Mouse (Mus musculus): Measurements from ENCODE around the gene Kctd17. TPM values are rescaled to one million over a fixed set of nuclear protein-coding genes. Genes with fewer than 3 reads are reported as not detected.

The Kctd17 gene
- polyA plus RNA-seq, 1 experiment from 2014 or later: 48.8 TPM

DNA sequence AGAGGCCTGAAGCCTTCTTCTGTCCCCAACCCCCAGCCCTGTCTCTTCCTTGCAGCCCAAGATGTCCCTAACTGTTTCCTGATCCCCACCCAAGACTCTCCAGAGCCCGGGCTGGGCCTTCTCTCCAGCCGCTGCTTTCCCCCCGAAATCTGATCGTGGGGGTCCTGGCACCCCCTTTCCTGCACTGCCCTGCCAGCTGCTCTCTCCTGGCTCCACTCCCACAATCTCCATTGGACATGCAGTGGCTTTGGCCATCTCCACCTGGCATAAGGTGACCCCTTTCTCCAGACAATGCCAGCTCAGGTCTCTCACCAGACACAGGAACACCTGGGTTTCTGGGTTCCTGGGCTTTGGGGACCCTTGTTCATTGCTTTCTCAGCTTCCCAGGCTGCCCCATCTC is 49.7 kb downstream of the Kctd17 start:
- no peak overlapping the region for H3K27ac ChIP-seq (ENCODE audit: low read depth, low read length)
- no peaks in the 10 kb centered on the region for H3K36me3 ChIP-seq (ENCODE audit: control insufficient read depth, insufficient read depth, low read length)
- H3K4me2 ChIP-seq (replicated peaks; ENCODE audit: low read depth, low read length): no peak overlapping the region
- WGBS: 88% methylated on average over 4 of the region's 4 CpGs
- no peaks in the 10 kb centered on the region for H3K4me1 ChIP-seq (ENCODE audit: control insufficient read depth, insufficient read depth, low read length)
- H3K27me3 ChIP-seq (ENCODE audit: control insufficient read depth, insufficient read depth, low read length): no peaks in the 10 kb centered on the region
- H3K9me3 ChIP-seq (ENCODE audit: control insufficient read depth, low read length): no peaks in the 10 kb centered on the region
- ATAC-seq (ENCODE audit: low FRiP score, low TSS enrichment): no peak
- H3K9ac ChIP-seq (ENCODE audit: low read depth, low read length): no peak overlapping the region
- H3K4me3 ChIP-seq (ENCODE audit: low read length): no peak overlapping the region

DNA sequence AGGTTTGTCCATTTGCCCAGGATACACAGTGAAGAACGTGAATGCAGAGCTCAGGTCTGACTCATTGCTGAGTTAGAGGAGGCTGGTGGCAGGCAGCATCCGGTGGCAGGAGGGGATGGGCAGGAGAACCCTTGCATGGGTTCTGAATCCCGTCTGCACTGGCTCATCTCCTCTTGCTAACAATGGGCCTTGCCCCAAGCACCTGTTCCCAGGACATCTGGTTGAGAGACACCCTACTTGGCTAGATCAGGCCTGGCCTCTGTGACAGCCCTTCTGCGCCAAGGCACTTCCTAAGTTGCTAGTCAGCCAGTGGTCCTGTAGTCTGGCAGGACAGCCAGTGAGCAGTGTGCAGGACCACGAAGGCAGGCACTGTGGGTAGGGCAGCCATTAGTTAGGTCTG is 51.1 kb downstream of the Kctd17 start:
- no peaks in the 10 kb centered on the region for H3K9me3 ChIP-seq (ENCODE audit: control insufficient read depth, low read length)
- no peaks in the 10 kb centered on the region for H3K36me3 ChIP-seq (ENCODE audit: control insufficient read depth, insufficient read depth, low read length)
- ATAC-seq (ENCODE audit: low FRiP score, low TSS enrichment): no peak
- no peaks in the 10 kb centered on the region for H3K27me3 ChIP-seq (ENCODE audit: control insufficient read depth, insufficient read depth, low read length)
- H3K4me1 ChIP-seq (ENCODE audit: control insufficient read depth, insufficient read depth, low read length): no peaks in the 10 kb centered on the region
- no peak overlapping the region for H3K9ac ChIP-seq (ENCODE audit: low read depth, low read length)
- H3K27ac ChIP-seq (ENCODE audit: low read depth, low read length): no peak overlapping the region
- WGBS: 76% methylated on average over 5 of the region's 5 CpGs
- H3K4me3 ChIP-seq (ENCODE audit: low read length): no peak overlapping the region
- H3K4me2 ChIP-seq (replicated peaks; ENCODE audit: low read depth, low read length): no peak overlapping the region

DNA sequence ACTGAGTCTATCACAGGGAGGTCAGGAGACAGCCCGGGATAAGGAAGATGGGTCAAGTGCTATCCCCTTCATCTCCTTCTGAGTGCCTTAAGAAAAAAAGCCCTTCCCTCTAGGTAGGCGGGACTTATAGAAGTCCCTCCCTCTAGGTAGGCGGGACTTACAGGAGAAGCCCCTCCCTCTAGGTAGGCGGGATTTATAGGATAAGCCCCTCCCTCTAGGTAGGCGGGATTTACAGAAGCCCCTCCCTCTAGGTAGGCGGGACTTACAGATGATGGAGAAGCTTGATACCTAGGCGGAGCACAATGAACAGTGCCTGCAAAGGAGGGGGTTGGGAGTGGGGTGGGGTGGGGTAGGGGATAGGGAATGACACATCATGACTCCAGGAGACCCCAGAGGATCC is 51.7 kb downstream of the Kctd17 start:
- Histone ChIP-seq H3K4me2 (replicated peaks; ENCODE audit: low read depth, low read length) (no peak overlapping the region), H3K36me3 (ENCODE audit: control insufficient read depth, insufficient read depth, low read length) (no peaks in the 10 kb centered on the region), H3K9me3 (ENCODE audit: control insufficient read depth, low read length) (no peaks in the 10 kb centered on the region), H3K27ac (ENCODE audit: low read depth, low read length) (no peak overlapping the region), H3K9ac (ENCODE audit: low read depth, low read length) (no peak overlapping the region), H3K27me3 (ENCODE audit: control insufficient read depth, insufficient read depth, low read length) (no peaks in the 10 kb centered on the region), H3K4me1 (ENCODE audit: control insufficient read depth, insufficient read depth, low read length) (no peaks in the 10 kb centered on the region), H3K4me3 (ENCODE audit: low read length) (no peak overlapping the region)
- no peak for ATAC-seq (ENCODE audit: low FRiP score, low TSS enrichment)
- WGBS: 70% methylated on average over 7 of the region's 7 CpGs

- no peak overlapping the region for H3K4me3 ChIP-seq (ENCODE audit: low read length)
- WGBS: 44% methylated on average over 2 of the region's 2 CpGs
- no peaks in the 10 kb centered on the region for H3K36me3 ChIP-seq (ENCODE audit: control insufficient read depth, insufficient read depth, low read length)
- no peak overlapping the region for H3K27ac ChIP-seq (ENCODE audit: low read depth, low read length)
- ATAC-seq (ENCODE audit: low FRiP score, low TSS enrichment): no peak
- no peaks in the 10 kb centered on the region for H3K27me3 ChIP-seq (ENCODE audit: control insufficient read depth, insufficient read depth, low read length)
- H3K4me1 ChIP-seq (ENCODE audit: control insufficient read depth, insufficient read depth, low read length): no peaks in the 10 kb centered on the region
- no peaks in the 10 kb centered on the region for H3K9me3 ChIP-seq (ENCODE audit: control insufficient read depth, low read length)
- no peak overlapping the region for H3K9ac ChIP-seq (ENCODE audit: low read depth, low read length)
- H3K4me2 ChIP-seq (replicated peaks; ENCODE audit: low read depth, low read length): no peak overlapping the region
Measured at GRCm38 (mm10) chr15:78480991-78481390, 52.6 kb downstream of the Kctd17 start.

- H3K27me3 ChIP-seq (ENCODE audit: control insufficient read depth, insufficient read depth, low read length): no peaks in the 10 kb centered on the region
- 58% methylated on average over 9 of the region's 9 CpGs for WGBS
- ATAC-seq (ENCODE audit: low FRiP score, low TSS enrichment): no peak
- H3K4me3 ChIP-seq (ENCODE audit: low read length): no peak overlapping the region
- H3K9ac ChIP-seq (ENCODE audit: low read depth, low read length): no peak overlapping the region
- no peaks in the 10 kb centered on the region for H3K4me1 ChIP-seq (ENCODE audit: control insufficient read depth, insufficient read depth, low read length)
- no peak overlapping the region for H3K27ac ChIP-seq (ENCODE audit: low read depth, low read length)
- H3K36me3 ChIP-seq (ENCODE audit: control insufficient read depth, insufficient read depth, low read length): no peaks in the 10 kb centered on the region
- H3K9me3 ChIP-seq (ENCODE audit: control insufficient read depth, low read length): no peaks in the 10 kb centered on the region
- no peak overlapping the region for H3K4me2 ChIP-seq (replicated peaks; ENCODE audit: low read depth, low read length)
Measured at GRCm38 (mm10) chr15:78481448-78482000, 53.2 kb downstream of the Kctd17 start.

- Histone ChIP-seq H3K4me1 (ENCODE audit: control insufficient read depth, insufficient read depth, low read length) (no peaks in the 10 kb centered on the region), H3K9me3 (ENCODE audit: control insufficient read depth, low read length) (no peaks in the 10 kb centered on the region), H3K4me2 (replicated peaks; ENCODE audit: low read depth, low read length) (no peak overlapping the region), H3K27ac (ENCODE audit: low read depth, low read length) (no peak overlapping the region), H3K9ac (ENCODE audit: low read depth, low read length) (no peak overlapping the region), H3K36me3 (ENCODE audit: control insufficient read depth, insufficient read depth, low read length) (no peaks in the 10 kb centered on the region), H3K27me3 (ENCODE audit: control insufficient read depth, insufficient read depth, low read length) (no peaks in the 10 kb centered on the region), H3K4me3 (ENCODE audit: low read length) (no peak overlapping the region)
- ATAC-seq (ENCODE audit: low FRiP score, low TSS enrichment): no peak
- WGBS: 35% methylated on average over 3 of the region's 3 CpGs
Measured at GRCm38 (mm10) chr15:78482518-78482917, 54.2 kb downstream of the Kctd17 start.

DNA sequence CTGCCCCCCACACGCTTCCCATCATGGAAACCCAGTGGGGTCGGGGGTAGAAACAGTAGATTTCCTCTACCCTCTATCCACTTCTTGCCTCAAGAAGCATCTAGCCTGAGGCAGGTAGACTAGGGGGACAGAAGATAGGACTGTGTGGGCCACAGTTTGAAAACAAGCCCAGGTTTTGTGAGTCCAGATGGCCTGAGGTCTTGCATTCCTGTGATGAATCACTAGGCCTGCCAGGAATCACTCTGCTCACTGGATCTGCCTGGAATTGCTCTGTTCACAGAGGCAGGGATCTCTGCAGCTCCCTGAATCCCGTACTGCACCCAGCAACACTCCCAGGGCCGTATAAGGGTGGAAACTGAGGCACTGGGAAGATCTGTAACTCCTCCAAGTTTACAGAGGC is 54.9 kb downstream of the Kctd17 start:
- H3K27me3 ChIP-seq (ENCODE audit: control insufficient read depth, insufficient read depth, low read length): no peaks in the 10 kb centered on the region
- H3K9me3 ChIP-seq (ENCODE audit: control insufficient read depth, low read length): no peaks in the 10 kb centered on the region
- no peak for ATAC-seq (ENCODE audit: low FRiP score, low TSS enrichment)
- H3K36me3 ChIP-seq (ENCODE audit: control insufficient read depth, insufficient read depth, low read length): no peaks in the 10 kb centered on the region
- H3K4me3 ChIP-seq (ENCODE audit: low read length): no peak overlapping the region
- WGBS: 78% methylated on average over 4 of the region's 4 CpGs
- H3K9ac ChIP-seq (ENCODE audit: low read depth, low read length): no peak overlapping the region
- no peak overlapping the region for H3K27ac ChIP-seq (ENCODE audit: low read depth, low read length)
- no peaks in the 10 kb centered on the region for H3K4me1 ChIP-seq (ENCODE audit: control insufficient read depth, insufficient read depth, low read length)
- H3K4me2 ChIP-seq (replicated peaks; ENCODE audit: low read depth, low read length): no peak overlapping the region

- H3K4me1 ChIP-seq (ENCODE audit: control insufficient read depth, insufficient read depth, low read length): no peaks in the 10 kb centered on the region
- no peak for ATAC-seq (ENCODE audit: low FRiP score, low TSS enrichment)
- no peak overlapping the region for H3K9ac ChIP-seq (ENCODE audit: low read depth, low read length)
- H3K9me3 ChIP-seq (ENCODE audit: control insufficient read depth, low read length): no peaks in the 10 kb centered on the region
- H3K36me3 ChIP-seq (ENCODE audit: control insufficient read depth, insufficient read depth, low read length): no peaks in the 10 kb centered on the region
- H3K27me3 ChIP-seq (ENCODE audit: control insufficient read depth, insufficient read depth, low read length): no peaks in the 10 kb centered on the region
- WGBS: 72% methylated on average over 1 of the region's 1 CpGs
- H3K4me2 ChIP-seq (replicated peaks; ENCODE audit: low read depth, low read length): no peak overlapping the region
- no peak overlapping the region for H3K27ac ChIP-seq (ENCODE audit: low read depth, low read length)
- no peak overlapping the region for H3K4me3 ChIP-seq (ENCODE audit: low read length)
Measured at GRCm38 (mm10) chr15:78486564-78486963, 58.2 kb downstream of the Kctd17 start.

- whole genome bisulfite sequencing: 73% methylated on average over 4 of the region's 4 CpGs
Measured at GRCm38 (mm10) chr15:78487066-78487465, 58.7 kb downstream of the Kctd17 start.

More at GRCm38 (mm10) chr15:78487066-78487465, 58.7 kb downstream of the Kctd17 start:
- Histone ChIP-seq H3K36me3 (ENCODE audit: control insufficient read depth, insufficient read depth, low read length) (no peaks in the 10 kb centered on the region), H3K27ac (ENCODE audit: low read depth, low read length) (no peak overlapping the region), H3K9me3 (ENCODE audit: control insufficient read depth, low read length) (no peaks in the 10 kb centered on the region), H3K27me3 (ENCODE audit: control insufficient read depth, insufficient read depth, low read length) (no peaks in the 10 kb centered on the region), H3K4me2 (replicated peaks; ENCODE audit: low read depth, low read length) (no peak overlapping the region), H3K4me3 (ENCODE audit: low read length) (no peak overlapping the region), H3K4me1 (ENCODE audit: control insufficient read depth, insufficient read depth, low read length) (no peaks in the 10 kb centered on the region), H3K9ac (ENCODE audit: low read depth, low read length) (no peak overlapping the region)
- no peak for ATAC-seq (ENCODE audit: low FRiP score, low TSS enrichment)

Measured in kidney, embryonic 14.5 days (tissue).